Mouse (Mus musculus): ENCODE data around the gene Olfr51.
A peak's percentile ranks its signal among the peaks of the same experiment; 100 is the strongest.
"Not testable (repeated sequence)": the region's sequence is repeated elsewhere in the genome, so short reads cannot be mapped to it uniquely, and the experiment has no call there.

The Olfr51 gene

DNA sequence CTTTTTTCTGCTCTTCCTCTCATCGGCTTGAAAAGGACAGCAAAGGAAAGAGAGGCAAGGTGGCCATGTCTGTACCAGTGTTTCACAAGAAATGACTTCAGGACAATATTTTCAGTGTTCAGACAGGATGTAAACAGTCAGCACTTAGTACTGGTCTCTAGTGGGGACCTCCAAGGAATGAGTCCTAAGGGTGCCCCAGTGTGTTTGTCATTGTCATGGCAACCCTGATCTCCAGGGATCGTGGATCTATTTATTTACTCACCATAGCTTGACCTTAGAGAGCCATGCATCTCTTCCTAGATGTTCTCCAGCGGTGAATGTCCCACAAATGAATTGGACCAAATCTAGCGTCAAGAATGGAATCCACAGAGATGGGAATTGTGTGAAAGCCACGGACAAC is at the start of gene Olfr51:
Gene Olfr51, plus strand, starts transcription at position 301 of the 400 bp plus-strand sequence.
- DNase-seq (ENCODE audit: low spot score): no peak

DNA sequence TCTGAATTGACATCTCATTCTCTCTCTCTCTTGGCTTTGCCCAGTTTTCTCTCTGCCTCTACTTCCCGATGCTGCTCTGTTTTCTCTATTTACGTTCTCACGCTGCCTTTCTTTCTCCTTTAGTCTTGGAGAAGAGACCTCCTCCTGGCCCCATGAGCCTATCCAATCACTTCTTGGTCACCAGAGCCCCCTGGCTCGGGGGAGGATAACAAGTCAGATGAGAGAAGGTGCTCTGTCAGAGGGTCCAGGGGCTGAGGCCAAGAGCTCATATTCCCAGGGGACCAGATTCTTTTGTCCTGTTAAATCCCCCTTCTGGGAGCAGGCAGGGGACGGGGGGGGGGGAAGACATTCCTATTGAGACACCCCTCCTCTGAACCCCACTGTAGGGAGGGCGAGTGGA is 49.7 kb upstream of the Olfr51 start, which contains the start of gene Prop1:
Gene Prop1, minus strand, starts transcription at position 101 of the 400 bp plus-strand sequence.
- no peak for DNase-seq (ENCODE audit: low spot score)

DNA sequence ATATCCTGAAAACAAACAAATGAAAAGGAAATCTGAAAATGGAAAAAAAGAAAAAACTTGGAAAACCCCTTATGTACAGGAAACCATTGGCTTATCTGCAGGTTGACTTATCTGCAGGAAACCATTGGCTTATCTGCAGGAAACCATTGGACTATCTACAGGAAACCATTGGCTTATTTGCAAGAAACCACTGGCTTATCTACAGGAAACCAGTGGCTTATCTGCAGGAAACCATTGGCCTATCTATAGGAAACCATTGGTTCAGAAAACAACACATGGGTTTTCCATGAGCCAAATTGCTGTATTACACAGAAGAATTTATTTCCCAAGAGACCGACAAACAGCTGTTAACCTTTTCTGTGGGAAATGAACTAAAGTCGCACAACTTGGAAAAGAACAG is 38.5 kb upstream of the Olfr51 start:
- DNase-seq (ENCODE audit: low spot score): no peak

DNA sequence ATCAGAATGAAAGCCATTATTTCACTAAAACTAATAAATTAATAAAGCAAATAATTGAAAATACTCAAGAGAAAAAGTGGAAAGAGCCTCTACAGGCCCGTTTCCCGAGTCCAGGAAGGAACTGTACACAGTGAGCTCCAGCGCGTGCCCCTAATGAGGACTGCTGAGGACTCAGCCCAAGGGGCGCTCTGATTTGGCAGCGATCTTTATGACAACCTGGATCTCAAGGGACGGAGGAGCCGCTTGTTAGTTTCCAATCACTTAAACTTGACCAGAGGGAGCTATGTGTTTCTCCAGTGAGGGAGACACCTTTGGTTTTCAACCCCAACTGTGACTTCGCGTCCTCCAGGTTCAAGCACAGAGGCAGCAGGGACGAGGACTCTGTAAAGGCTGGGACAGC is 37.2 kb upstream of the Olfr51 start, which contains the start of gene Olfr1378:
Gene Olfr1378, plus strand, starts transcription at position 301 of the 400 bp plus-strand sequence.
- DNase-seq (ENCODE audit: low spot score): no peak

DNA sequence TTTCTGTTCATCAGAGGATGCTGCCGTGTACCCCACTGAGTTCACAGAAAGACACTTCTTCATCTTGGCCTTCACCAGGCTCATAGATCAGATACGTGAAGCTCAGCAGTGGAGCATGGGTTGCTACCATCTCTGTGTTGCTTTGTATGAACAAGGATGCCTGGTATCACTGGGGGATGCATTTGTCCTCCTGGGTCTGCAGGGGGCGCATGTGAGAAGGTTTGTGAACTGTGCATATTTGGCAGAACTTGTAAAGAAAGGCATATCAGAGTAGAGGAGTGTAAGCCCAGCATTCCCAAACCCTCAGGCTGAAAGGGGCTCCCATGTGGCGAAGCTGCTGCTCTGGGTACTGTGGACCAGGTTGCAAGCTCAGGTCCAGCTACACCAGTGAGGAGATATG is 26.2 kb upstream of the Olfr51 start:
- DNase-seq (ENCODE audit: low spot score): no peak

DNA sequence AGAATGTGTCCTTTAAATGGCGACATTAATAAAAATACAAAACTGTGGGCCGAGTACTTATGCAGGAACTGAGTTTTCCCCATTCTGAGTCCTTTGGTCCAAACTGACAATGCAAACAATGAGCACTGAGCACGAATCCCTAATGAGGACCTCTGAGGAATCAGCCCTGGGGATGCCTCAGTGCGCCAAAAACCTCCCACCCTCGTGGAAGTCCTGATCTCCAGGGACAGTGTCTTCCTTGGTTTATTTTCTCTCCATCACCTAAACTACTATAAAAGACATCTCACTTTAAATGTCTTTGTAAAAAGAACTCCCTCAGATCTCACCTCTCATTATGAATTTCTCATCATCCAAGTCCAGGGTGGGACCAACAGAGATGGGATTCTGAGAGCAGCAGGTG is 21.7 kb upstream of the Olfr51 start, which contains the start of gene Olfr1377:
Gene Olfr1377, plus strand, starts transcription at position 301 of the 400 bp plus-strand sequence.
- no peak for DNase-seq (ENCODE audit: low spot score)

DNA sequence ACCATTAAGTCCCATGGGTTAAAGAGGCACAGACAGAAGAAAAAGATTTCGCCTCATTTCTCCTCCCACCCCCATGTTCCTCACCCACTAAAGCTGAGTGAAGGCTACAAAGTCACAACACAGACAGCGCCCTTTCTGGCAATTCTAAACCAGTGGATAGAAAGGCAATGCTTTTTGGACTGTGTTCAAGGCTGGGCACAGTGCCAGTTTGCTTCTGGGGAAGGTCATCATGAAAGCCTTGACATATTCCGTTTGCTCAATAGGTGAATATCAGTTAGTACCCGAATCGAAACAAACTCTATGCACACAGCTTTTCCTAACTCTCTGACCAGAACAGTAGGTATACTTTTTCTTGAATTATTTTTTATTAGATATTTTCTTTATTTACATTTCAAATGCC is 8.4 kb downstream of the Olfr51 start:
- DNase-seq (ENCODE audit: low spot score): peak; percentile 11

DNA sequence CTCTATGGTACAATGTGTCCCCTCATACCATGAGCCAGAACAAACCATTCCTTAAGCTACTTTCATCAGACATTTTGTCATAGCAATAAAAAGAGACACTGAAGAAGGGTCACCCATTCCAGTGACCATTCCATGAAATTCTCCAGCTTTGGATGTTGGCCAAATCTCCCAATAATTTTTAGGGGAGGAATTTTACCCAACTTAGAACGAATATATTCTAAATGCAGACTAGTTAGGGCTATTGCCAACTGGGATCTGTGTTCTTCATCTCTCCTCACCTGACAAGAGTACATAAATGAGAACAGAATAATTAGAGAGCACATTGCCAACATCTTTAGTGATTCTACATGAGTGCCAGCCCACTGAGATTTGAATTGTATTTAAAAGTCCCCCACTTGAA is 10.5 kb downstream of the Olfr51 start, which contains the start of gene Olfr54:
Gene Olfr54, plus strand, starts transcription at position 301 of the 400 bp plus-strand sequence.
- DNase-seq (ENCODE audit: low spot score): no peak

DNA sequence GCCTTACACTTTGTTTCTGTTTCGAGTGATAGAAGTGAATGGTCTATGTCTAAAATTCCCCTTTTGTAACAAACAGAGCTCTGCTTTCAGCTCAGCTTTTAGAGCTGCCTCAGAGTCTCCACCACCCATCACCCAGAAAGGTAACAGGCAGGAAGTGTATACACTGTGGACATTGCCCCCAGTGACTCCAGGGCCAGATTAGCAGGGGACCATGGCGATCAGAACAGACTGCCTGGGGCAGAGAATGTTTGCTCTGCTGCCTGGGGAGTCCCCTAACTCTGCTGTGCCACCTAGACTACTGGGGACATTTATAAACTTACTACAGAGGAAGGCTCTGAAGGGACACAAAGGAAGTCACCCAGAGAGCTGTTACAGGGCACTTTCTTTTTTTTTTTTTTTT is 12.9 kb downstream of the Olfr51 start:
- no peak for DNase-seq (ENCODE audit: low spot score)

DNA sequence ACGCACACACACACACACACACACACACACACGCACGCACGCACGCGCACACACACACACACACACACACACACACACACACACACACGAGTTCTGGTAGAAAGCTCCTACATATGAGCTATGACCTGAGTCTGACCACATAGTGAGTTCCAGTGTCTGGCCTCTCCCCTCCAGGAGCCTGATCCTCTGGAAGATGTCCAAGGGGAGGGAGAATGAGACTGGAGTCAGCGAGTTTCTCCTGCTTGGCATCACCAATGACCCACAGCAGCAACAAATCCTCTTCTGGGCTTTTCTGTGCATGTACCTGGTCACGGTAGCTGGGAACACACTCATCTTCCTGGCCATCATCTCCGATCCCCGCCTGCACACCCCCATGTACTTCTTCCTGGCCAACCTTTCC is 23.4 kb downstream of the Olfr51 start:
- not testable (repeated sequence) for DNase-seq (ENCODE audit: low spot score)

DNA sequence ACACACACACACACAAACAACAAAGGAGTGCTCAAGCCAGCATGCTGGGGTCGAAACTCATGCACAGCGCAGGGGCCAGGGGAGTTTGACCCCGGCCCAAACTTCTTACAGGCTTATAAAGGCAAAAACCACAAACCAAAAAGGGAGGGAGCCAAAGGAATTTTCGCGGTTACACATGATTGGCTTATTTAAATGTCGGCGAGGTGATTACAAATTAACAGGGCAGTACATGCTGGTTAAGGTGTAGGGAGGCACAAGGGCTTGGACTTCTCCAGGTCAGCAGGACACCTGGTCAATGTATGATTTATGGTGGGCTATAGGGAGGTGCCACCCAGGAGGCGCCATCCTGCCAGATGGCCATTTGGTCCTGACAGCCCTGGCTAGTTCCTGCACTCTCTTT is 26.0 kb downstream of the Olfr51 start:
- not testable (repeated sequence) for DNase-seq (ENCODE audit: low spot score)

DNA sequence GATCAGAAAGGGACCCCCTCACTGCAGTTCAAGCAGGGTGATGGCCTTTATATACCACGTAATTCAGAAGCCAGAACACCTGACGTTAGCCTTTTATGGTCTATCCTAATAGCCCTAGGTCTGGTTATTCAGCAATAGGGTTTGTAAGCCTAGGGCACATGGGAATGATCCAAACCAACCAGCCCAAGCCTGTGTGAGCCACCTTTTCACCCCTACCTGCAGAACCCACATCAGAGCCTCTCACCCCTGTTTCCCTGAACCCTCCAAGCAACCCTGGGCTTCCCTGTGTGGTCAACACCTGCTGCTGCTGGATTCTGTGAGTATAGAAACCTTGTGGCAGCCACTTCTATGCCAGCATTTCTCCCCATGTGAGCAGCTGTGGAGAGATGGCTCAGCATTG is 26.8 kb downstream of the Olfr51 start:
- DNase-seq (ENCODE audit: low spot score): no peak

DNA sequence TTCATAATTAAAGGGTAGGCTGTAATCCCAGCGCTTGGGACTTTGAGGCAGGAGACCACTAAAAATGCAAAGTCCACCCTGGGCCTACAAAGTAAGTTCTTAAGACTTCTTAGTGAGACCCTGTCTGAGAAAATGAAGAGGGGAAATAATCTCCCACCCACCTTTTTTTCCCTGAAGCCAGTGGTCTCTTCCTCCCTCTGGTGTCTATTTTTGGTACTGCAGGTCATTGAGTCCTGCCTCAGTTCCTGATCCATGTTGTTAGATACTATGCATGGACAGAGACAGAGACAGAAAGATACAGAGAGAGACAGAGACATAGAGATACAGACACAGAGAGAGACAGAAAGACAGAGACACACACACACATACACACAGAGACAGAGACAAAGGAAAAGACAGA is 29.5 kb downstream of the Olfr51 start:
- DNase-seq (ENCODE audit: low spot score): no peak

DNA sequence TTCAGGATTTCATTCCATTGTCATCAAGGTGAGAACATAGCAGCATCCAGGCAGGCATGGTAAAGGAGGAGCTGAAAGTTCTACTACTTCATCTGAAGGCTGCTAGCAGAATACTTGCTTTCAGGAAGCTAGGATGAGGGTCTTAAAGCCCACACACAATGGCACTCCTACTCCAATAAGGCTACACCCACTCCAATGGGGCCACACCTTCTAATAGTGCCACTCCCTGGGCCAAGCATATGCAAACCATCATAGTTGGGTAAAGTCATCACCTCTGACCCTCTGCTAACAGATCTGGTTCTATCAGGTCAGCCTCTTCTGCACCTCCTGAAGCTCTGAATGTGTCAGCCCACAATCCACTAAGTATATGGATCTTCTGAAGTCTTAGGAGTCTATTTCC is 30.7 kb downstream of the Olfr51 start:
- not testable (repeated sequence) for DNase-seq (ENCODE audit: low spot score)

DNA sequence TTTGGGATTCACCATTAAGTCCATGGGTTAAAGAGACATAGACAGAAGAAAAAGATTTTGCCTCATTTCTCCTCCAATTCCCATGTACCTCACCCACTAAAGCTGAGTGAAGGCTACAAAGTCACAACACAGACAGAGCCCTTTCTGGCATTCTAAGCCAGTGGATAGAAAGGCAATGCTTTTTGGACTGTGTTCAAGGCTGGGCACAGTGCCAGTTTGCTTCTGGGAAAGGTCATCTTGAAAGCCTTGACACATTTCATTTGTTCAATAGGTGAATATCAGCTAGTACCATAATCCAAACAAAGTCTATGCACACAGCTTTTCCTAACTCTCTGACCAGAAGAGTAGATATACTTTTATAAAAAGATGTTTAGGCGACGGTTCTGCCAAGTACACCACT is 32.6 kb downstream of the Olfr51 start:
- no peak for DNase-seq (ENCODE audit: low spot score)

DNA sequence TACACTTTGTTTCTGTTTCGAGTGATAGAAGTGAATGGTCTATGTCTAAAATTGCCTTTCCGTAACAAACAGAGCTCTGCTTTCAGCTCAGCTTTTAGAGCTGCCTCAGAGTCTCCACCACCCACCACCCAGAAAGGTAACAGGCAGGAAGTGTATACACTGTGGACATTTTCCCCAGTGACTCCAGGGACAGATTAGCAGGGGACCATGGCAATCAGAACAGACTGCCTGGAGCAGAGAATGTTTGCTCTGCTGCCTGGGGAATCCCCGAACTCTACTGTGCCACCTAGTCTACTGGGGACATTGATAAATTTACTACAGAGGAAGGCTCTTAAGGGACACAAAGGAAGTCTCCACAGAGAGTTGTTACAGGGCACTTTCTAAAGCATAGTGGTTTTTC is 41.4 kb downstream of the Olfr51 start:
- DNase-seq (ENCODE audit: low spot score): not testable (repeated sequence)

DNA sequence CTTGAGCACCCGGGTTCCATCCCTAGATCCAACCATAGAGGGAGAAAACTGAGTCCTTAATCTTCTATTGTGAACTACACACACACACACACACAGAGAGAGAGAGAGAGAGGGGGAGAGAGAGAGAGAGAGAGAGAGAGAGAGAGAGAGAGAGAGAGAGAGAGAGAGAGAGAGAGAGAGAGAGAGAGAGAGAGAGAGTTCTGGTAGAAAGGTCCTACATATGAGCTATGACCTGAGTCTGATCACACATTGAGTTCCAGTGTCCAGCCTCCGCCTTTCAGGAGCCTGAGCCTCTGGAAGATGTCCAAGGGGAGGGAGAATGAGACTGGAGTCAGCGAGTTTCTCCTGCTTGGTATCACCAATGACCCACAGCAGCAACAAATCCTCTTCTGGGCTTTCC is 44.4 kb downstream of the Olfr51 start, which contains the start of gene Olfr1375:
Gene Olfr1375, plus strand, starts transcription at position 301 of the 400 bp plus-strand sequence.
- DNase-seq (ENCODE audit: low spot score): not testable (repeated sequence)

DNA sequence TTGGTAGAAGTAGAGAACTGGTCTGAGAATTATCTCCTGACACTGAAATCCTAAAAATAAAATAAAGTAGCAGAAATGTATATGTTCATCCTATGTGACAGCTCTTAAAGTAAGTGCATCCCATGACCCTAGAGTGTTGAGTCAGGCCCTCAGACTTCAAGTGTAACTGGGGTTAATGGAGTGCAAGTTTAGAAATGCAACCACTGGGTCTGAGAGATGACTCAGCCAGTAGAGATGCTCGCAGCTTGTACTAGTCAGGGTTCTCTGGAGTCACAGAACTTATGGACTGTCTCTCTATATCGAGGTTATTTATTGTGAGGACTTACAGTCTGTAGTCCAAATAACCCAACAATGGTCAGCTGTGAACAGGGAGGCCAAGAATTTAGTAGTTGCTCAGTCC is 48.3 kb downstream of the Olfr51 start:
- no peak for DNase-seq (ENCODE audit: low spot score)

DNA sequence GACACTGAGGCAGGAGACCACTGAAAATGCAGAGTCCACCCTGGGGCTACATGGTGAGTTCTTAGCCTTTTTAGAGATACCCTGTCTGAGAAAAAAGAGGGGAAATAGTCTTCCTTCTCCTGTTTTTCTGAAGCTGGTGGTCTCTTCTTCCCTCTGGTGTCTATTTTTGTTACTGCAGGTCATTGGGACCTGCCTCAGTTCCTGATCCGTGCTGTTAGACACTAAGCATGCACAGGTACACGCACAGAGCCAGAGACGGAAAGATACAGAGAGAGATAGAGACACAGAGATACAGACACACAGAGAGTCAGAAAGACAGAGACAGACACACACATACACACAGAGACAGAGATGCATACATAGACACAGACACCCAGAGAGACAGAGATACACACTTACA is 49.8 kb downstream of the Olfr51 start:
- DNase-seq (ENCODE audit: low spot score): no peak

DNA sequence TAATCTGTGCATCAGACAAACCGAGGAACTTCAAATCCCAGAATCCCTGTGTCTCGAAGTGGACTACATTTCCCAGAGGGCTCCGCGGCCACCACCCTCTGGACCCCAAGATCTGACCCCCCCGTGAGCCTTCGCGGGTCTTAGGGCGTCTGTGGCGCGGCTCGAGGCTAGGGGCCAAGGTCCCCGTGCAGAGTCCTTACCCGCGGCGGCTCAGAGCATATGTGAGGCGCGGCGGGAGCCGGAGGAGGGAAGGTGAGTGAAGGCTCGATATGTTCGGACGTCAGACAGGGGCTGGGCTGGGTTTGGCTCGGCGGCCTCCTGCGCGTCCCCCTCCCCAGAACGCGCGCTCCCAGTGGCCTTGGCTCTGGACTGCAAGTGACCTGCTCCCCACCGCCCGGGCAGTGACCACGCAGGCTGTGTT is 55.8 kb downstream of the Olfr51 start, which contains the start of gene Zfp354a:
Gene Zfp354a, plus strand, starts transcription at position 107 of the 421 bp plus-strand sequence.
- DNase-seq (ENCODE audit: low spot score): peak; percentile 63

All from urinary bladder, postnatal 14 days (tissue).